Mouse (Mus musculus) CD4-positive, CD25-positive, alpha-beta regulatory T cell, adult 2 months (primary cell): Measurements from ENCODE around the gene Cmtm2b.
A peak's percentile ranks its signal among the peaks of the same experiment; 100 is the strongest.
"Not testable (repeated sequence)": the region's sequence is repeated elsewhere in the genome, so short reads cannot be mapped to it uniquely, and the experiment has no call there.

Experiments
- DNase-seq: peaks from one replicate; pipeline ENCODE4 v3.0.0-alpha.2; 2012; ENCODE audit warnings: low read depth, low spot score

The Cmtm2b gene

DNA sequence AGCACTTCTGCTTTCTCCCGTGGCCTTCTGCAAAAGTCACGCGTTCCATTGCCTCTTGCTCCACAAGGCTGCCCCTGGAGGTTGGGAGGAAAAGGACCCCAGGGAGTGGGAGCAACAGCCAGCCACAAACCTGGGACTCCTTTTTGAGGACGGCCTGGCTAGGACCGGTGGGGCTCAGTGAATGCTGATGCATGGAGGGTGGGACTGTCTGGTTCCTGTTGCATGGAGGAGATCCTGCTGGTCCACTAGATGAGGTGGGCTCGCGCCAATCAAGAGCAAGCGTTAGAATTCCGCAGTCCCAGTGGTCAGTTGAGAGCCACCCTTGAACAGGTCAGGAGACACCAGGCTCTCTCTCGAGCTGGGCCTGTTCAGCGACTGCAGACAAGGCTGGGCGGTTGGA, at the start of gene Cmtm2b:
Gene Cmtm2b (plus strand): TSS at position 301 of the 400 bp plus-strand sequence.
- not testable (repeated sequence) for DNase-seq

DNA sequence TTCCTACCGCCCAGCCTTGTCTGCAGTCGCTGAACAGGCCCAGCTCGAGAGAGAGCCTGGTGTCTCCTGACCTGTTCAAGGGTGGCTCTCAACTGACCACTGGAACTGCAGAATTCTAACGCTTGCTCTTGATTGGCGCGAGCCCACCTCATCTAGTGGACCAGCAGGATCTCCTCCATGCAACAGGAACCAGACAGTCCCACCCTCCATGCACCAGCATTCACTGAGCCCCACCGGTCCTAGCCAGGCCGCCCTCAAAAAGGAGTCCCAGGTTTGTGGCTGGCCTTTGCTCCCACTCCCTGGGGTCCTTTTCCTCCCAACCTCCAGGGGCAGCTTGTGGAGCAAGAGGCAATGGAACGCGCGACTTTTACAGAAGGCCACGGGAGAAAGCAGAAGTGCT, 28.9 kb upstream of the Cmtm2b start, which contains the start of gene Cmtm2a:
Gene Cmtm2a (minus strand): TSS at position 101 of the 400 bp plus-strand sequence.
- not testable (repeated sequence) for DNase-seq

DNA sequence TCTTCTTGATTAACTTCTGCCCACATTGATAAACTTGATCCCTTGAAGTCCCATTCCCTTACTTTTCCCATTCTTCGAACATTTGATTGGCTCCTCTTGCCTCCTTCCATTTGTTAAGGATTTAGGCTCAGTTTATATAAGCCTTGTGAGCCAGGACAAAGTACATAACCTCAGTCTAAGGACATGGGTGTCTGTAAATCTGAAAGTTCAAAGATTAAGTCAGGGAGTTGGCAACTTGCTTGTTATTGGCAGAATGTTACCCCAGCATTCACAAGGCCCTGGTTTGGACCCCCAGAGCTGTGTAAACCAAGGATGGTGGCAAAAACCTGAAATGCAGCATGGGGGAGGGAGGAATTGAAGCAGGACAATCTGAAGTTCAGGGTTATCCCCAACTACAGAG, 27.6 kb upstream of the Cmtm2b start:
- no peak for DNase-seq

DNA sequence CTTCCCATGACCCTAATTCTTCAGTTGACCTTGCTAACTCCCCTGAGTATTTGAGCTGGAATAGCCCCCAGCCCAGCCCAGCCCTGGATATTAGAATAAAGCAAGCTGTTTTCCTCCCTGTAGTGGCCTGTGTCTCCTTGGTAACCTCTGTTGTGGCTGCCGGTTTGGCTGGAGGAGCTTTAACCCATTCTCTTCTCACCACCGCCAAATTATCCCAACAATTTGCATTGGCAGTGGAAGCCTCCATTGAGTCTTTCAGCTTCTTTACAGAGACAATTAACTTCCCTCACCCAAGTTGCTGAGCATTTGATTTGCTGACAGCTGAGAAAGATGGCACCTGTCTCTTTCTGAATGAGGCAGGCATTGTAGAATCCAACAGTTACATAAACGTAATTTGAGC, 20.5 kb upstream of the Cmtm2b start:
- not testable (repeated sequence) for DNase-seq

GRCm38 (mm10) chr8:104302536-104302935, 19.5 kb upstream of the Cmtm2b start:
- DNase-seq, result not testable (repeated sequence)

DNA sequence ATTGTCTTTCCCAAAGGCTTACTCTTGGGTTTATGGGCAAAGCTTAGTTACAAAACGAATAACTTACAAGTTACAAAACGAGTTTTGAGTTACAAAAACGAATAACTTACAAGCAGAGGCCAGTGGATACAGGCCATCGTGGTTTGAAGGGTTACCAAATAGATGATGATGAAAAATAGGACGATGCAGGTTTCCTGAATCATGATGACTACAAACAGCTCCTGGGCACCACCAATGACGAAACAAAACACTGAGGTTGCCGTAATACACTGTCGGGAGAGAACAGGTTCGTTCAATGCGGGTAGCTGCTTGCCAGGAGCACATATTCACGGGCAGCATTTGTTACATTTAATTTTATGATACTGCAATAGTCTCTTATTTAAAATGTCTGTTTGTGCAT, 17.1 kb upstream of the Cmtm2b start:
- DNase-seq, result no peak

GRCm38 (mm10) chr8:104308341-104308740, 13.7 kb upstream of the Cmtm2b start:
- DNase-seq, result not testable (repeated sequence)

GRCm38 (mm10) chr8:104309441-104310155, 12.4 kb upstream of the Cmtm2b start, which contains the start of the genes Gm45711 and Cmtm1:
Gm45711 (minus strand) TSS chr8:104310081.
Cmtm1 (minus strand) TSS chr8:104310145.
- not testable (repeated sequence) for DNase-seq

DNA sequence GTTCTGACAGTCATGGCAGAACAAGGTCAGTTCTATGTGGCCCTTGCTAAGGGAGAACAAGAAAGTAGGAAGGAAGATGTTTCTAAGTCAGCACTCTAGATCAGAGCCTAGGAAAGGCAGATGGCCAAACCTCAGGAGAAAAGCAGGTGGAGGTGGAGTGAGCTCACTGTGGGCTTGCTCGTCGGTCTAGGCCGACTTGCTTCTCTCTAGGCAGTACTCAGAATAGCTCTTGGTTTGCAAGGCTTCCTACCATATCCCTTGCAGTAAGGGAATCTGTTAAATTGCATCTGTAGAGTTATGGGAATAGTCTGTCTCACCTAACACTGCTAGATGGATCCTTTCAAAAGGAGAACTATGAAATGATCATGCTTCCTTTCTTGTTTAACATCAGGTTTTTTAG, 10.0 kb upstream of the Cmtm2b start:
- DNase-seq, result not testable (repeated sequence)

DNA sequence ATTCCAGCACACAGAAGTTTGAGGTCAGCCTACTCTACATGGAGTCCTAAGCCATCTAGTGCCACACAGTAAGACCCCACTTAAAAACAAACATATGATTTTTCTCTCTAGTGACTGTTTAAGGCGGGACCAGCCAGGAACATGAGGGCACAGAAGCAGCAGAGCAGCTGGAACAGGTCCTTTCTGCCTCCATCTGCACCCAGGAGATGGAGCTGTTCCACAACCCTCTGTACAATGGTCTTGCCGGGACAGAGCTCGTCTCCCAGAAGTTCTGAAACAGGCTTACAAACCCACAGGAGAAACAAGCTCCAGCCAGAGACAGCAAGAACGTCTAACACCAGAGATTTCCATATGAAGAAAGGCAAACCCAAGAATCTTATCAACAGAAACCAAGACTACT, 8.7 kb upstream of the Cmtm2b start:
- DNase-seq, result no peak

DNA sequence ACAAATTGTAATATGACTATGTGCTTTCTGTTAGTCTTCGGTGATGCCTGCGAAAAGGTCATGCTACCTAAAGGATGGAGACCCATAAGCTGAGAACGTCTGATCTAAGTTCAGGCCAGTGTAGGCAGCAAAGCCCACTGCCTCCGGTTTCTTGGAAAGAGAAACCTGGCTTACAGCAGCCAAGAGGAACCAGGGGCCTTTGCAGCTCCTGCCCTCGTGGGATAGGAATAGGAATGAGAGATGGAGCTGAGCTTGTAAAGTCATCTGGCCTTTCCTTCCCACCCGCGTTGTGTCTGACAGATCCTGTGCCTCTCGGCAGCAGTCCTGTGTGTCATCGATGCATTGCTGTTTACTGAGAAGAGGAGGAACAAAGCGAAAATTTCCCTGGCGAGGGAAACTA, 763 bp upstream of the Cmtm2b start, which contains the start of gene Gm11020:
Gene Gm11020 (plus strand): TSS at position 301 of the 400 bp plus-strand sequence.
- DNase-seq, result not testable (repeated sequence)

DNA sequence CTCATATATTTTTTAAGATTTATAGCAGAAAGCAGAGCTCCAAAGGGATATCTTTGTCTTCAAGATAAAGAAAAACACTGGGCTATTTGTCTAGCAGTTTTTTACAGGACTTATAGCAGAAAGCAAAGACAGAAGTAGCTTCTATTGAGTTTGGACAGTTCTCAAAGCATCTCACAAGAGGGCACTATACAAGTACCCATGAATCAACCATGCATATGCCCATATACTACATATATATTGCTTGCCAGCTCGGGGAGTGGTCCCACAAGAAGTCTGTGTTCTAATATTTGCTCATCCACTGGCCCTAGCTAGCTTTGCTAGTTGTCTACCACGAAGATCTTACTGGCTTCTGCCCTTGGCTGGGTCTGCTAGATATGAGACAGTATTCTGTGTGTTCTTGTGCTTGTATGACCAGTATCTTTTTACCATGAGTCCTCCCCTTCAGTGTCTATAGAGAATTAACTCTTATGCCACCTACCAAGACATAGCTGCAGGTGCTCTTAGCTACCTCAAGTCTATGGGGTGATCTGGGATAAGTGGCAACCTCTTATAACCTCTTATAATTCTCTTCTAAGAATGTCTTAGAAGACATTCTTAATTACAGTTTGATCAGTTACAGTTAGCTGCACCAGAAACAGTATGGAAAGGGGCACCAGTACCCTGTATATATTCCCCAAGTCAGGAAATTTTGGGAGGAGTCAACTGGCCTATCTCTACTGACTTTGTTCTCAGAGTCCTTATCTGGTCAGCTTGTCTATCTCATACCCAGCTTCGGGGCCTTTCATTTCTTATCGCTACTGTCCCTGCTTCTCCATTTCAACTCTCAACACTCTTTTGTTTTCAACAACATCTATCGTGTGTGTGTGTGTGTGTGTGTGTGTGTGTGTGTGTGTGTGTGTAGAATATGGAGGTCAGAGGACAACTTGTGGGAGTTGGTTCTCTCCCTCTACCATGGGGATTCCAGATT, 10.9 kb downstream of the Cmtm2b start:
- DNase-seq, result no peak

GRCm38 (mm10) chr8:104333786-104334185, 11.8 kb downstream of the Cmtm2b start:
- no peak for DNase-seq

DNA sequence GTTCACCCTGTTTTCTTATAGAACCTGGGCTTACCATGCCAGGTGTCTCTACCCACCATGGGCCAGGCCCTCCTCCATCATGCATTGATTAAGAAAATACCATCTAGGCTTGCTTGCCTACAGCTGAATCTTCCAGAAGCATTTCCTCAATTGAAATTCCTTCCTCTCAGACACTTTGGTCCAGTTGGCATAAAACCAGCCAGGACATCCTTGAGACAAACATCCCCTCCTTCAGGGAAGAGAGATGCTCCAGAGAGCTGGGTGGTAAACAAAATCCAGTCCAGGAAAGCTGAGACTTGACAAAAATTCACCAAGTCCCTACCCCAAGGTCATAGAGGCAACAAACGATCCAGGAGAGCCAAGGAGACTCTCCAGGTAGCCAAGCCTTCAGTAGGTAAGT, 12.2 kb downstream of the Cmtm2b start:
- DNase-seq, result no peak

GRCm38 (mm10) chr8:104336806-104337205, 14.8 kb downstream of the Cmtm2b start:
- DNase-seq, result no peak

- DNase-seq, result peak; percentile 59
Measured at GRCm38 (mm10) chr8:104337890-104338289, 15.9 kb downstream of the Cmtm2b start.

GRCm38 (mm10) chr8:104339229-104339982, 17.4 kb downstream of the Cmtm2b start, which contains the start of gene Cmtm3:
Cmtm3 (plus strand) TSS chr8:104339410.
- DNase-seq, result peak; percentile 14

- no peak for DNase-seq
Measured at GRCm38 (mm10) chr8:104339983-104340232, 17.9 kb downstream of the Cmtm2b start.

- DNase-seq, result peak; percentile 90
Measured at GRCm38 (mm10) chr8:104340233-104341105, 18.4 kb downstream of the Cmtm2b start.

DNA sequence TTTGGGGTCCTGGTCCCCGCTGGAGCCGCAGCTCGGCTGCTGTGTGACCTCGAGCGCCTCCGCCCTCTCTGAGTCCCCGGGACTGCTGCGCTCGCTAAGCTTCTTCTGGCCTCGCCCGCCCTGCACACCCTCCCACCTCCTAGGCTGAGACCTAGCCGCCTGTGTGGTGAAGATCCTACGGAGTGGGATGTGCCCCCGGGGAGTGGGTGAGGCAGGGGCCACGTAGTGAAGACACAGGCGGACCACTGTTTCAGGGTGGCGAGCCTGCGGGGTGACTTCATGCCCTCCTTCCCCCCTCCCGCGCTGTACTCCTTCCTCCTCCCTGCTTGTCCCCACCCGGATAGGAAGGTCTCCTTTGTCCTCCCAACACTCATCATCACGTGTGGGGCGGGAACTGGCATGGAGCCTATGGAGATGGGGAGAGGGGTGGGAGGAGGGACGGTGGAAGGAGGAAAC, 19.1 kb downstream of the Cmtm2b start:
- no peak for DNase-seq

GRCm38 (mm10) chr8:104341678-104342077, 19.6 kb downstream of the Cmtm2b start:
- no peak for DNase-seq
